Mouse (Mus musculus): ENCODE data around the gene Panx1. TPM values are rescaled to one million over a fixed set of nuclear protein-coding genes. Genes with fewer than 3 reads are reported as not detected.

The Panx1 gene
- polyA plus RNA-seq, 1 experiment from 2014 or later: 132 TPM

DNA sequence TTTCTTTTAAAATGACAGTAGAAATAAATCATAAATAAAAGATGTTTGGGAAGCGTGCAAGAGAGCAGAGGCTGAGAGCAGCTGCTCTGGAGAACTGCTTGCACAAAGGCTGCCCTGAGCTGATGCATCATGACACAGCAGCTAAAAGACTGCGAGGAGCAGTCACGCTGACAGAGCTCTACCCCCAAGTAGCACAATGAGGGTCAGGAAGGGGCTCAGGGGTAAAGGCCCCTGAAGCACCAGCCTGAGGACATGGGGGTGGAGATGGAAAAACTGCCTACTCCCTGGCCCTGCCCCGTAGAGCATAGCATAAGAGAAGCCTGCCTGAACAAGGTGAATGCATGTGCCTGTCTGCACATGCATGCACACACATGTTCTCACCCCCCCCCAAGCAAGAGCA is 8.5 kb downstream of the Panx1 start:
- Histone ChIP-seq H3K27ac (no peak overlapping the region), H3K9me3 (no peaks in the 10 kb centered on the region), H3K4me3 (no peak overlapping the region), H3K4me2 (replicated peaks) (no peak overlapping the region), H3K9ac (no peak overlapping the region), H3K27me3 (replicated peaks) (no peaks in the 10 kb centered on the region), H3K4me1 (peaks cover 14% of the 10 kb centered on the region), H3K36me3 (peaks cover 8% of the 10 kb centered on the region; the same call in 1 of the 2 replicates)
- peak; percentile 48; the same call in 1 of the 2 replicates for ATAC-seq (ENCODE audit: low FRiP score, low read depth)
- 44% methylated on average over 4 of the region's 4 CpGs for WGBS

GRCm38 (mm10) chr9:15036405-15036804 is 8.9 kb downstream of the Panx1 start:
- ATAC-seq (ENCODE audit: low FRiP score, low read depth): no peak
- WGBS: 96% methylated on average over 2 of the region's 2 CpGs

DNA sequence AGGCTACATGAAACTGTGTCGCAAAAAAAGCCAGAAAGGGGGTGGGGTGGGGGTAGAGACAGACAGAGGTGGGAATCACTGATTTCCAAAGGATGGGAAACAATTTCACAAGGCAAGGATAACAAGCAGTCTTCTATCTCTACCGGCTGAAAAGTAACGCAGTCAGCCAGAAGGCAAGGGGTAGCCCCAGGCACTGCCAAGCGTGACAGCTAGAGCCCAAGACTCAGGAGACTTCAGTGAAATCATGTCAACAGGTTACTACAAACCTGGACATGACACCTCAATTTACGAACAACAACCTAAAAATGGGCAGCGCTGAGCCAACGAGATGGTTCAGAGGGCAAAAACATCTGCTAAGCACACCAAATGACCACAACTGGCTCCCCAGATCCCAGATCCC is 9.3 kb downstream of the Panx1 start:
- Histone ChIP-seq H3K36me3 (peaks cover 11% of the 10 kb centered on the region; the same call in 1 of the 2 replicates), H3K9me3 (no peaks in the 10 kb centered on the region), H3K27ac (no peak overlapping the region), H3K9ac (no peak overlapping the region), H3K27me3 (replicated peaks) (no peaks in the 10 kb centered on the region), H3K4me1 (peaks cover 14% of the 10 kb centered on the region), H3K4me3 (no peak overlapping the region), H3K4me2 (replicated peaks) (no peak overlapping the region)
- 91% methylated on average over 7 of the region's 7 CpGs for WGBS
- no peak for ATAC-seq (ENCODE audit: low FRiP score, low read depth)

More at GRCm38 (mm10) chr9:15036405-15036804, 8.9 kb downstream of the Panx1 start:
- Histone ChIP-seq H3K9ac (no peak overlapping the region), H3K27ac (no peak overlapping the region), H3K4me3 (no peak overlapping the region), H3K4me1 (peaks cover 14% of the 10 kb centered on the region), H3K36me3 (peaks cover 12% of the 10 kb centered on the region; the same call in 1 of the 2 replicates), H3K4me2 (replicated peaks) (no peak overlapping the region), H3K9me3 (no peaks in the 10 kb centered on the region), H3K27me3 (replicated peaks) (no peaks in the 10 kb centered on the region)

- Histone ChIP-seq H3K27me3 (replicated peaks) (no peaks in the 10 kb centered on the region), H3K9ac (no peak overlapping the region), H3K4me1 (peaks cover 14% of the 10 kb centered on the region), H3K9me3 (no peaks in the 10 kb centered on the region), H3K27ac (no peak overlapping the region), H3K4me2 (replicated peaks) (no peak overlapping the region), H3K4me3 (no peak overlapping the region), H3K36me3 (peaks cover 11% of the 10 kb centered on the region; the same call in 1 of the 2 replicates)
- WGBS: 84% methylated on average over 7 of the region's 7 CpGs
- no peak for ATAC-seq (ENCODE audit: low FRiP score, low read depth)
Observed at GRCm38 (mm10) chr9:15034546-15035273, 10.6 kb downstream of the Panx1 start.

DNA sequence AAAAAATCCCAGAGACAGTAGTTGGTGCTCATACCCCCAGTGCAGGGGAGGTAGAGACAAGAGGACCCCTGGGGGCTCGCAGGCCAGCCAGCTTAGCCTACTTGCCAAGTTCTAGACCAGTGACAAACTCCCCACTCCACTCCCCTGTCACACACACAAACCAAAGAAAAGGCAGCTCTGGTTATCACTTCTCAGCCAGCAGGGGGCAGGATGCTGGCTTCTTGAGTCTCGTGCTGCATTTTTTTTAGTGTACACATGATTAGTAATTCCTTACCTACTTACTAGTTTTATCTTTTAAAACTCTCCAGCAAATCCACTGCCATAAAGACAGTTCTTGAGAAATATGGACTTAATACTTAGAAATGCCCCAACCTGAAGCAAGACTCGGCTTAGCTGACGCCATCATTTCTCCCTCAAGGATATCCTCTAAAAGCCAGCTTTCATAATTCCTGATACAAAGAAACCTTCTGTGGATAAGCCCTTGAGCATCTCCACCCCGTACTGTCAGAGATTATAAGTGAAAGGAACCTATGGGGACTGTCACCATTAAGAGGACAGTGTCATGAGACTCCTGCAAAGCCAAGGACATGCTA is 11.6 kb downstream of the Panx1 start:
- peaks cover 11% of the 10 kb centered on the region; the same call in 1 of the 2 replicates for H3K36me3 ChIP-seq
- H3K9me3 ChIP-seq: no peaks in the 10 kb centered on the region
- H3K27ac ChIP-seq: no peak overlapping the region
- peaks cover 14% of the 10 kb centered on the region for H3K4me1 ChIP-seq
- no peaks in the 10 kb centered on the region for H3K27me3 ChIP-seq (replicated peaks)
- 81% methylated on average over 5 of the region's 5 CpGs for WGBS
- H3K9ac ChIP-seq: no peak overlapping the region
- no peak overlapping the region for H3K4me2 ChIP-seq (replicated peaks)
- no peak overlapping the region for H3K4me3 ChIP-seq
- no peak for ATAC-seq (ENCODE audit: low FRiP score, low read depth)

GRCm38 (mm10) chr9:15032797-15033196 is 12.5 kb downstream of the Panx1 start:
- H3K9ac ChIP-seq: no peak overlapping the region
- H3K9me3 ChIP-seq: no peaks in the 10 kb centered on the region
- peaks cover 11% of the 10 kb centered on the region for H3K4me1 ChIP-seq
- no peak overlapping the region for H3K27ac ChIP-seq
- H3K4me2 ChIP-seq (replicated peaks): no peak overlapping the region
- no peak for ATAC-seq (ENCODE audit: low FRiP score, low read depth)
- 91% methylated on average over 4 of the region's 4 CpGs for WGBS
- no peak overlapping the region for H3K4me3 ChIP-seq
- peaks cover 11% of the 10 kb centered on the region; the same call in 1 of the 2 replicates for H3K36me3 ChIP-seq
- no peaks in the 10 kb centered on the region for H3K27me3 ChIP-seq (replicated peaks)

DNA sequence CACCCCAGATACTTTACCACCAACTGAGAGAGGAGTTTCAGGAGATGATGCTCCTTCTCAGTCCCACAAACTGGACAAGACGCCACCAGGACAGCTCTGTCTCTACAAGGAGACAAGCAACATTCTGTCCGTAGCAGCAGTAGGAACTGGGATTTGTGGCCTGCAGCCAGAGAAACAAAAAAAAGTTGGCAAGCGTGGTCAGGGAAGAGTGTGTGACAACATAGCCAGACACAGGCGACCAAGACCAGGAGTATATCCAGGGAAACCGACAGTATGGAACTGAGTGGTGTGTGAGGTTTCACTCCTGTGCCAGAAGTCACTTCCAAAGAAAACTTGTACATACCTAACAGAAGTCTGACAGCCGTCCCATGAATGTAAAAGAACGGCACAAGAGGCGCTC is 14.5 kb downstream of the Panx1 start:
- Histone ChIP-seq H3K36me3 (peaks cover 20% of the 10 kb centered on the region), H3K4me1 (no peaks in the 10 kb centered on the region), H3K9ac (no peak overlapping the region), H3K4me2 (replicated peaks) (no peak overlapping the region), H3K27me3 (replicated peaks) (no peaks in the 10 kb centered on the region), H3K4me3 (no peak overlapping the region), H3K9me3 (no peaks in the 10 kb centered on the region), H3K27ac (no peak overlapping the region)
- no peak for ATAC-seq (ENCODE audit: low FRiP score, low read depth)
- WGBS: 90% methylated on average over 8 of the region's 8 CpGs

- ATAC-seq (ENCODE audit: low FRiP score, low read depth): no peak
- H3K4me3 ChIP-seq: no peak overlapping the region
- no peaks in the 10 kb centered on the region for H3K9me3 ChIP-seq
- peaks cover 20% of the 10 kb centered on the region for H3K36me3 ChIP-seq
- H3K27ac ChIP-seq: no peak overlapping the region
- WGBS: 46% methylated on average over 5 of the region's 5 CpGs
- no peaks in the 10 kb centered on the region for H3K27me3 ChIP-seq (replicated peaks)
- H3K4me1 ChIP-seq: no peaks in the 10 kb centered on the region
- no peak overlapping the region for H3K4me2 ChIP-seq (replicated peaks)
- no peak overlapping the region for H3K9ac ChIP-seq
Observed at GRCm38 (mm10) chr9:15029025-15029727, 16.1 kb downstream of the Panx1 start.

DNA sequence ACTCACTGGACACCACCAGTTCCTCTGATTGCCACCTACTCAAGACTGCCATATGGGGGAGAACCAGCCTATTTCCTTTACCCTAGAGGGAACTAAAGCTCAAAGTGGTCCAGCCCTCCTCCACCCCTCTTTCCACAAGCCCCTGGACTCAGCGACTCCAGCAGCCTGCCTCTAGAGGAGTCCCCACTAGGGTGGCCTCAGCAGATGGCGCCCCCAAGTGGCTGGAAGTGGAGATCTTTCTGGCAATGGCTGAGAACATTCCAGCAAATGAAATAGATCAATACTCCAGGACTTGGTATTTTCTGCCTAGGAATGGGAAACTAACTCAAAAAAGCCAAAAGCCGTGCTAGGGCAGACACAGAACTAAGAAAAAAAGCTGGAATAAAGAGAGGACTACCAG is 17.6 kb downstream of the Panx1 start:
- ATAC-seq (ENCODE audit: low FRiP score, low read depth): no peak
- no peak overlapping the region for H3K4me2 ChIP-seq (replicated peaks)
- H3K4me1 ChIP-seq: no peaks in the 10 kb centered on the region
- H3K9me3 ChIP-seq: no peaks in the 10 kb centered on the region
- peaks cover 18% of the 10 kb centered on the region for H3K36me3 ChIP-seq
- no peaks in the 10 kb centered on the region for H3K27me3 ChIP-seq (replicated peaks)
- H3K4me3 ChIP-seq: no peak overlapping the region
- 73% methylated on average over 3 of the region's 3 CpGs for WGBS
- no peak overlapping the region for H3K27ac ChIP-seq
- no peak overlapping the region for H3K9ac ChIP-seq

GRCm38 (mm10) chr9:15023049-15023448 is 22.2 kb downstream of the Panx1 start:
- H3K9ac ChIP-seq: no peak overlapping the region
- no peaks in the 10 kb centered on the region for H3K4me1 ChIP-seq
- H3K9me3 ChIP-seq: no peaks in the 10 kb centered on the region
- H3K27me3 ChIP-seq (replicated peaks): no peaks in the 10 kb centered on the region
- H3K36me3 ChIP-seq: peaks cover 39% of the 10 kb centered on the region
- 79% methylated on average over 1 of the region's 1 CpGs for WGBS
- ATAC-seq (ENCODE audit: low FRiP score, low read depth): no peak
- H3K4me2 ChIP-seq (replicated peaks): no peak overlapping the region
- no peak overlapping the region for H3K27ac ChIP-seq
- no peak overlapping the region for H3K4me3 ChIP-seq

DNA sequence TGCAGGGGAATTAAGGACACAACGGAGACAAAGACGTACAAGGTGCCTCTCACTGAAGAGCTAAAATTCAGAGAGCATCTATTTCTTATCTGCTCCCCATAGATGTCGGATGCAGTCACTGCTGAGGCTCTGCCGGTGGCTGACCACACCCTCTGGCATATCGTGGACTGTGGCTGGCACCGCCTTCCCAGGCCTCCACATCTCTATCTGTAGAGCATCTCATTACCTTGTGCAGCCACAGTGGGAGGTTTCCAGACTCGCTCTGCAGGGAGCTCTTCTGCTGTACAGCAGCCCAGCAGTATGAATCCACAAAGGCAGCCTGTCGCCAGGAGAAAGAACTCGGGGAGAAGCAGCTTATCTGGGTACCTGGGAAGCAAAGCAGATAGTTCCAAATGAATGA is 24.1 kb downstream of the Panx1 start:
- no peaks in the 10 kb centered on the region for H3K9me3 ChIP-seq
- no peaks in the 10 kb centered on the region for H3K27me3 ChIP-seq (replicated peaks)
- no peak overlapping the region for H3K4me3 ChIP-seq
- no peak overlapping the region for H3K4me2 ChIP-seq (replicated peaks)
- H3K9ac ChIP-seq: no peak overlapping the region
- peaks cover 44% of the 10 kb centered on the region for H3K36me3 ChIP-seq
- H3K27ac ChIP-seq: no peak overlapping the region
- 88% methylated on average over 9 of the region's 9 CpGs for WGBS
- H3K4me1 ChIP-seq: no peaks in the 10 kb centered on the region
- no peak for ATAC-seq (ENCODE audit: low FRiP score, low read depth)

DNA sequence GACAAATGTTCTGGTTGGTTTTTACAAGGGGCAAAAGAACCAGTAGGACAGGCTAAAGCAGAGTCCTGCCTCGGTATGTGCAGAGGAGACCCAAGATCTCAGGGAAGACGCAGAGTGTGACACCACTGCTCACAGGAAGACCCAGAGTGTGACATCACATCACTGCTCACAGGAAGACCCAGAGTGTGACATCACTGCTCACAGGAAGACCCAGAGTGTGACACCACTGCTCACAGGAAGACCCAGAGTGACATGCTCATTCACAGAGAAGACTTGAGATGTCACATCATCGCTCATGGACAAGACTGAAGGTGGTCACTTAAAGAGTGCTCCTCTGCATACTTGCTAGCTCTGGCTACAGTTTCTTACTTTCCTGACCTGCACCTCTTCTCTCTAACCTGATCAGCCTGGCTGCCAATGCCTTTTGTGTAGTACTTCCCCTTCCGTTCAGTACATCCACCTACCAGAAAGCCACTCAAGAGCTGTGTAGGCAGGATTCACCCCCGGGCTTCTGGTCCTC is 24.7 kb downstream of the Panx1 start:
- Histone ChIP-seq H3K4me1 (no peaks in the 10 kb centered on the region), H3K27ac (no peak overlapping the region), H3K4me3 (no peak overlapping the region), H3K27me3 (replicated peaks) (no peaks in the 10 kb centered on the region), H3K4me2 (replicated peaks) (no peak overlapping the region), H3K36me3 (peaks cover 41% of the 10 kb centered on the region), H3K9ac (no peak overlapping the region), H3K9me3 (no peaks in the 10 kb centered on the region)
- 94% methylated on average over 5 of the region's 5 CpGs for WGBS
- no peak for ATAC-seq (ENCODE audit: low FRiP score, low read depth)

Measured in neural tube, embryonic 12.5 days (tissue).